Mouse (Mus musculus): ENCODE measurements at regions not wholly inside any gene's neighbourhood (a gene's known extent, or its start where the extent isn't known, plus 50 kb on each side); places are given as distances from the start of the nearest gene placed in this dataset.
A peak's percentile ranks its signal among the peaks of the same experiment; 100 is the strongest.

DNA sequence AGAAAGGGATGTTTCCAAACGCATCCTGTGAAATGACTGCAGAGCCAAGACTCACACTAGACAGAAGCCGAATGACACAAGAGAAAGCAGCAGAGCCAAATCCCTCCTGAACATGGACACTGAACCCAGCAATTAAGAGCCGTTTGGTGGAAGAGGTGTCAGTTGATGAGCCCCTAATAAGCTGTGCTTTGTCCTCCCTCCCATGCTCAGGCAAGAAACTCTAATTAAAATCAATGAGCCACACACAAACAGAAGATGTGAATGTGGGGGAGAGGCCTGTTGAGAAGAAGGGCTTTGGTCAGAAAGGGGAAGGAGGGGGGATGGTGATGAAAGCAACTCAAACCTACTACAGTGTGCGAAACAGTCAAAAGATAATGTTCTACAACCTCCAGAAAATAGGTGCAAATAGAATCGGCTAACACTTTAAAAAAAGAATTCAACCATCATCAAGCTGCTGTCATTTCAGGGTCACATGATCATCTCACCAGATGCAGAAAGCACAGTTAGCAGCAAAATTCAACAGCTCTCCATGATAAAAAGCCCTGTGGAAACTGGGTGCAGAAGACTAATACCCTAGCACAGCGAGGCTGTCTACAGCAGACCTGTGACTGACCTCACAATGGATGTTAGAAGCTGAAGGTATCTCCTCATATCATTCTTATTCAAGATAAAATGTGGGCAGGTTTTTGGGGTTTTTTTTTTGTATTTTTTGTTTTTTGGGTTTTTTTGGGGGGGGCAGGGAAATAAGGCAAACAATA lies 153.2 kb upstream of the Gm15217 start:
- no peak for DNase-seq

DNA sequence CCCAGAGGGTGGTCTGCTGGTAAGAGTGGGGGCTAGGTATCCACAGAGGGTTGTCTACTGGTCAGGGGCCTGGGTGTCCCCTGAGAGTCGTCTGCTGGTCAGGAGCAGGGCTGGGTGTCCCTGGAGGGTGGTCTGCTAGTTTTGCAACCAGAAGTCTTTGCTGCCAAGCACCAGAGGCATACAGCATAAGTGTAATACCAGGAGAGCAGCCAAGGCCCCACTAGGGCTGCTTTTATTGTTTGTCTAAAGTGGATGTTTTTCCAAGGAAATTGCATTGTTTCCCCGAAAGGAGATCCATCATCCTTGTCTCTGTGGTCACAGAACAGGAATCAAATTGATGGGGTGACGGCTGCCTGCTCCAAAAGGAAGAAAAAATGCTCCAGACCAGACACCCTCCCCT lies 145.2 kb upstream of the Gm15217 start:
- DNase-seq, result no peak

DNA sequence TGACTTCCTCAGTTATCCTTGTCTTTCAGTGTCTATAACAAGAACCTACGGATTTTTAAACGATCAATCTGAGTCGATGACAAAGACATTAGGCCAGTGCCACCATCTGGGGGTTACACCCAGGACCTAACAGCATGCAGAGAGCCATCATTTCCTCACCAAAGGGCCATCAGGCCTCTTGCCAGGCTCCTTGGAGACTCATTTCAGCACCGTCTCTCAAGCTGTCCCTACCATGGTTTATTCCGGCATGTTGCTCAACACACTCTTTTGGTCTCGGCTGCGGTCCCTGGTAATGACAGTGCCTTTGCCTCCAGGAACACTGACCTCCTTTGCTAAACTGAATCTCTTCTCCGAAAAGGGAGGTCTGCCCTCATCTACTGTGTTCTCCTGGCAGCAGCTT lies 144.4 kb upstream of the Gm15217 start:
- DNase-seq, result no peak

DNA sequence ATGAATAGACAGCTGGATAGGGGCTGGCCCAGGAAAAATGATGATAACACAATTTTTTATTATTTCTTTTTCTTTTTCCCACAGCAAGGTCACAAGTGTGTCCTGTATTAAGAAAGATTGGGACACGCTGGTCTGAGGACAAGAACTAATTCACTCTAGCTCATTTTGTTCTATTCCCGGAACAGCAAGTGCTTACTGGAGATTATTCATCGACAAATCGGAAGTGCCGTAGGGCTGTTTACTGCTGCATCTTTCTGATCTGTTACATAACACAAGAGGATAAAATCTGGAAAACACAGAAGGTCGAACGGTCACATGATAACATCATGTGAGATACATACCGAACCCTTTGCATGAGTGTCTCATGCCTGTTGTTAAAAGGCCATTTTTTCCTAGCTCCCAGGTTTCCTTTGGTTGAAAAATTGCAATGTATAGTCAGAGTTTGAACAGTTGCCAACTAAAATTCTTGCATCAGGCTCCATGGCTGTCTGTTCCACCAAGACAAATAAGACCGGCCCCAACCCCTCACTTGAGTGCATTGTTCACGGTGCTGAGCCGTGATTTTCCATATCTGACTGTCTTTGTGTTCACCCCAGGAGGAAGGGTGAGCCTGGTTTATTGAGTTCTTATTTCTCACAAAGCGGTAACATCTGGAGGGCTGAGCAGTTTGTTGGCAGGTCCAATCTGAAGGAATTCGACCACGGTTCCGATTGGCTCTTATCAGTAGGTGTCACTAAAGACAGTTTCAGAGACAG lies 139.0 kb upstream of the Gm15217 start:
- DNase-seq, result peak; percentile 36

DNA sequence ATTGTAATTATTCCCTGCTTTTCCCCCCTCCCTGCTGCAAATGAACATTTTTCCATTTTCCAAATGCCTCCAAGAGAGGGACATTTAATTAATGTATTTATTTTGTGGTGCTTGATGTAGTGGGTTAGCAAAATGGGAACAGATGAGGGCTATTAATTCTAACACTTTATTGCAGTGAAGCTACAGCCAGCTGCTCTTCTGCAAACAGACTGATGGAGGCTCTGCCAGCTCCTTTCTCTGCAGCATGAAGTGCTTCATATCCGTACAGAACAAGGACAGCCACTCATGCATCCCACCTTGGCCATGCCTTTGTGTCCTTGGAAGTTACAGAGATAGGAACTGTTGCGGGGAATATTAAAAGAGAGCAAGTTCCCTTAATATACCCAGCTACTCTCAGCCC lies 138.3 kb upstream of the Gm15217 start:
- DNase-seq, result no peak

DNA sequence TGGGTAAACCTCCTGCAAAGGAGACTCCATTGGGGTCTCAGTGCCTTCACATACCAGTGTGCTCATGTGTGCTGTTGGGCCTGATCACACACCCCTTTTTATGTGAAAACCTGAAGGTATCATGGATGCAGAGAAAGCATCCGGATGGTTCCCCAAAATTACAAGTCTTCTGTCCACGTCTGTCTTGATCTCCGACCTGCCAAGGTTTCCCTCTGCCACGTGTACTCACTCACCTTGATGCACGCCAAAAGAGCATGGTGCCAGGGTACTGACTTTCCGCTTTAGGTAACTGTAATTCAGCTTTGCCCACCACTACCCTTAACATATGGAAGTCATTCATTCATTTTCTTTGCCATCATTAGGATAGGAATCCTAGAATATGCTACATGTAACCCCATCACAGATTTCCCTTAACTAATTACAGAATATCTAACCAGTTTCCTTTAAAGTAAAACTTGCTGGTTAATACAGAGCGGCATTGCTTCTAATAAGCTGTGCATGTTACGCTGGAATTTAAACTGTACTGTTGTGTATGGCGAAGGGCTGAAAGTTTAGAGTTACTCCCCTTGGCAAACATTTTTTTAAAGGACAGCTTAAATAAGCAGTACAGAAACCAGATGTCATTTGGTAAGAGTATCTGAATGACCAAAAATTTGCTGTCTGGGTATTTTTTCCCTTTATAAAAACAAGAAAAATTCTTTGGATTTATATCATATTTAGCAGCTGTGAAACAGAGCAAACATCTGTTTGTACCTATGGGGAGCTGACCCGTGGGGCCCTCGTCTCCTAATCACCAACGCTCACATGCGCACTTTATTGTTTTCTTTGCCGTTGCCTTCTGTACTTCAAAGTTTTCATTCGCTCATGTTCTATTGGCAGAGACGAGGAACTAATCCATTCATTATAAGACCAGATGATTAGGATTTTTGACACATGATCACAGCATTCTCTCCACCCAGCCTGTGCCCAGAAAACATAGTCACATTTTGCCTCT lies 131.4 kb upstream of the Gm15217 start:
- DNase-seq, result no peak

DNA sequence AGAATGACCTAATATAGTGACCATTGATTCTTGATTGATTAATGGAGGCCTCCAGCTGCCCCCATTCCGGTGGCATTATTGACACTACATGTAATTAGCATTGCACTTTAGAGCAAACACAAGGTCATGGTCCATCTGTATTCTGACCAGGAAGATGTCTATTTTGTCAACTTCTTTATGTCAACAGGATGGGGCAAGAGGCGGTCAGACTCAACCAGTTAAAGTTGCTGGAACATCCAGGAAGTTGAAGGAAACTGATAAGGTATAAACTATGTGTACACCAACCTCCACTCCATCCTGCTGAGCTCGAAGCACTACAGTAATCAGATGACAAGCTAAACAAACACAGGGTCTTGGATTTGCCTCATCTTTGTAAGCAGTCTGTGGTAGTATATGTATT lies 130.1 kb upstream of the Gm15217 start:
- no peak for DNase-seq

DNA sequence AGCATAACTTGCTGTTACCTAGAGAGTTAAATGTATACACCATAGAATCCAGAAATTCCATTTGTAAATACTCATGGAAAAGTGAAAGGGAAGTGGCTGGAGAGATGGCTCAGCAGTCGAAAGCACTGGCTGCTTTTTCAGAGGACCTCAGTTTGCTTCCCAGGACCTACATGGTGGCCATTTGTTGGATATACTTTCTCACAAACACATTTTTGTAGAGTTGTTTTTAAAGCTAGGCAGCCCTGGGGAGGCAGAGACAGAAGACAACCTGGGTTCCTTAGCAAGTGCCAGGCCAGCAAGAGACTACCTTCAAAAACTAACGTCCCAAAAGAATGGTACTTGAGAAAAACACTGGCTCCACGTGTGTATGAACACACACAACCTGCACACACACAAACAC lies 124.0 kb upstream of the Gm15217 start:
- no peak for DNase-seq

DNA sequence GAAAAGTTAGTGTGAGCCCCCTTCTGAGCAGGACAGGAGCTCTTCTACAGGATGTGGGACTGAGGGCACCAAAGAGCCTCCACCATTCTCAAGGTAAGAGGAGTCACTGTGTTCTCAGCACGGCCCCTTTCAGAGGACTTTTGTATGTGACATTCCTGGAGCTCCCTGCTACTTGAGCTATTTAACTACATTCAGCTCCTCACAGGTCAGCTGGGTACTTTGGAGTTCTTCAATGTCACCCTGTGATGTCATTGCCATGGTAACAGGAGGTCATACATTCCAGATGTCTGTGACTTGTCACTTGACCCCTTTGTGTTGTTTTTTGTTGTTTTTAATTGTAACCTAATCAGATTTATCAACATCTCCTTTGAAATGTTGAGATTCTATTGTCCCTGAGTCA lies 122.9 kb upstream of the Gm15217 start:
- DNase-seq, result peak; percentile 16

DNA sequence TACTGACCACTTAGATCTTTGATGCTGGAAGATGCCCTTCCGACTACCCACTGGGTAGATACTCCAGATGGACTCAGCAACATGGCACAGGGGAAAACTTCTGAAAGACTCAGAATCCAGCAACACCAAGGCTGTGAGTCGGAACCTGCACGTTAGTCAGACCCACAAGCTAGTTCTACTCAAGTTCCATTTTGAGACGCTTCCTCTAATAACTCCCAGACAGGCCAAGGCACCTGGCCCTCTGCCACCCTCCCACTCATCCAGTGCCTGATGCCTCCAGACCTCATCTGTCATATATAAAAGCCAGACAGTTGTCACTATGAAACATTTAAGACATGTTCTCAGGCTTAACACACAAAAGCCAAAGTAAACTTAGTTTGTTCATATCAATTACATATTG lies 121.9 kb upstream of the Gm15217 start:
- DNase-seq, result peak; percentile 36

DNA sequence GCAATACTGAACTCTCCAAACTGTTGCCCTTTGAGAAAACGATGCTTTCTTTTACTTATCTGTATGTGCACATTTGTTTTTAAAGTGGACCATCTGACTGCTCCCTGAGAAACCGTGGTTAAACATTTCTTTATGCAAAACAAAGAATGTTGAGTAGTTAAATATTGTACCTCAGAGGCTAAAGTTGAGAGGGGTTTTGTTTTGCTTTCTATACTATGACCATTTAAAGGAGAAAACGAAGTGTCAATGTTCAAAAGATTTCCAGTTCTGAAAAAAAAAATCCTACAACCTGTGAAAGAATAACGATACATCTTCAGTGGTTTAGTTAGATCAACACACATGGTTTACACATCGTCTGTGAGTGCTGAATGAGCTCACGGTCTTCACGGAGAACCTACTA lies 120.7 kb upstream of the Gm15217 start:
- DNase-seq, result peak; percentile 13

DNA sequence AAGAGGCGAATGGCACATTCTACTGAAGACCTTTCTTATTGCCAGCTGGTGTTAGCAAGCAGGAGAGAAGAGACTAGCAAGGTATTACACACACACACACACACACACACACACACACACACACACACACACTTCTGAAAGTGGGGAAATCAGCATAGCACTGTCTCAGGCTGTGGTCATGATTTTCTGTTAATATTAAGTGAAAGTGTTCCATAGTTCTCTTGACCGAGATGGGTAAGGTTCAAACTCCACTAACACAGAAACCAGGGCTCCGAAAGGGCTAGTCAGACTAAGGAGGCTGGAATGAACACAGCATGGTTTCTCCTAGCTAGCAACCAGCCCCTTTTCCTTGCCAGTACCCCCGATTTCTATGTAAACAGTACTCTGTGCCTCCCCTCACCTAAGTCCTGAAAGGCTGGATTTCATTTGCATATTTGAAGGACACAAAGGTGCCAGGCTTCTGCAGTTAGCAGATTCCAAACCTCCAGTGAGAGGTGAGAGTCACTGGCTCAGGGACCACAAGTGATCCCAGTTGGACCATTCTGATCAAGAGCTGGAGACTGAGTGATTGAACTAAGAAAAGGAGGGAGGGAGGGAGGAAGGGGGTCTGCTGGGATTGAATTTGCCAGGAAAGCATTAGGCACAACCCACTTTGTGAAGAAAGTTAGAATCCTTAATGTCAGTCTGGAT lies 118.8 kb upstream of the Gm15217 start:
- DNase-seq, result peak; percentile 76

DNA sequence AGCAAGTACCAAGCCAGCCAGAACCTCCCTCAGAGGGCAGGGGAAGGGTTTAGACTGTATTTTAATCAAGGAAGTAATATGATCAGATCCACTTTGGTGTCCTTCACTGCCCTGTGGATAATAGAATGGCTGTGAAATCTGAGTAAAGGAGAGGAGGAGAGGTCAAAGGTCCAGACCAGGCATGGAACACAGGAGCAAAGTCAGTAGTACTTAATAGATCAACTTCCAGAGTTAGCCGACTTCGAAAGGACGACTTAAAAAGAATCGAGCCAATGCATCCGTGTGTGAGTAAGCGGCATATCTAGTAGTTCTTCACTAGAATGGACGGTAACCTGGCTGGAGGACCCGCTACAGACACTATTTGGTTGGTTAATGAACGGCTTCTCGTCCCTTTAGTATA lies 103.8 kb upstream of the Gm15217 start:
- no peak for DNase-seq

DNA sequence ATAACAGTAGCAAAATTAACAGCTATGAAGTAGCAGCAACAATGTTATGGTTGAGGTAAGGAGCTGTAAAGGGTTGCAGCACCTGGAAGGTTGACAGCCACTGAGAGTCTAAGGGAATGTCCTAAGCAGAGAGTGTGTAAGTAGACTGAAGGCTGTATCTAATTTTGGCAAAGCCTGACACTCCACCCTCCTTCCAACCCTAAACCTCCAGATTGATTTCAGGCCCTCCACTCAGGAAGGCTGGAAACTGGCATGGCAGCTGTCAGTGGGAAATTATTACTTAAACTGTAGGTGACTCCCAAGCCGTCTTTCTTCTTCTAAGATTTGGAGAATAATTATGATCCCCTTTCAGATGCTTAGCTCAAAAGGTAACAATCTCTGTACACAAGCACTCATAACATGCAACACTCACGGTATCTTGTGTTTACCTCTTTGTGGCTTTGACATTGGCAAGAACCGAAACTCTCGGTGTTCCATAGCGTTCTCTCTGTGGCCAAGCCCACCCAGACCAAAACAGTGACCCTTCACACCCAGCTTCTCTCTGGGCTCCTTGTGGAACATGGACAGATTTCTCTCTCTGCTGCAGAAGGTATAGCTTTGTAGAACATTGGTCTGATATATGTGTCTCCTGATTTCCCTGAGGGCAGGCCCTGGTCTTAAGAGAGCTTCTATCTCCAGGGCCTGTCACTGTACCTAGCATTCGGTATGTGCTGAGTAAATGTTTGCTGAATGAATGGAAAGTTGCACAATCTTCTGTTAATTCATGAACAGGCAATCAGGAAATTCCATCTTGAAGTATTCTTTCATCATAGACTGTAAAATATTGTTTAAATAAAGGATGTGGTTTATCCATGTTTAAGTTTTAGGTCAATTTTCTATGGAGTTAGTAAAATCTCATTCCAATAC lies 102.0 kb upstream of the Gm15217 start:
- no peak for DNase-seq

DNA sequence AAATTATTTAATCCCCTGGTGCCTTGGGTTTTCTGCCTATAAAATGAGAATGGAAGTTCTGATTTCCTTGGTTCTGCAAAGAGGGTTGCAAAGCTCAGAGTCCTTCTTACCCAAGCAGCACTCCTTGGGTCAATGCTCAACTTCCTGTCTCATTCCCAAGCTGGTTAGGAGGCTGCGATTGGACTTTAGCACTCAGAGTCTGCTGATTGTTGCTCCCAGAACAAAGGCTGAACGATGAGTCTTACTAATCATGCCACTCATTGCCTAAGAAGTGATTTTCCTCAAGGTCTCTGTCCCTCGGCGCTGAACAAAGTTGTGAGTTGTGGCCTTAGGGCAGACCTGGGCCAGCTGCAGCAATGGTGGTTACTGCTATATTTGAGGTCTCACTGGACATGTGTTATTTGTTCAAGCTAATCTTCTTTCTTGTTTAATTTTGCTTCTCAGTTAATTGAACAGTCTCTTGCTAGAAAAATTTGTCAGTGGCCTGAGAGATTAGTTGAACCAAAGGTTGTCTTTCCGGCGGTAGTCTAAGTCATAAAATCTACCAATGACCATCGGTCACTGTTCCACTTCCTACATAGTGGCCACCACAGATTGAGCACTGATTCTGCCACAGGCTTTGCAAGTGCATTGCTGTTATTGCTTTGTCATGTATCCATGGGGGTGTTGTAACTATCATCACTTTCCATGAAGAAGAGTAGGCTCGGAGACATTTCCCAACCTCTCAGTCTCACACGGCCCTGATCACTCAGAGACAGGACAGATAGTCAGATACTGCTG lies 101.2 kb upstream of the Gm15217 start:
- DNase-seq, result peak; percentile 62

DNA sequence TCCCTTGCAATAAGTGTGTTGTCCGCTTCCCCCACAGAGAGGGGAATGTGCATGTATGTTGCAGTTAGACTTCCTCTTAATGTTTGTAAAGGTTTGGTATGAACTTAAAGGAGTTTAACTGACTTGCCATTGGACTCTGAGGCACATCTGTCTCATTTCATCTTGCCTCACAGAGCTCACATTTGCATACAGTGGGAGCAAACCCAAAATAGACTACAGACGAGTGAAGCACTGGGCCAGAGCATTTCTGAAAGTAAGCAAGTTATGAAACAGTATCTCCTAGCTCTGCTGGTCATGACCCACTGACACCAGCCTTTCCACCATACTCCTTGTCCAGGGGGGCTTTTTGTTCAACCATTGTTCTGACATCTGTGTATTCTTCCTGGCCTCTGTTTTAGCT lies 86.8 kb upstream of the Gm15217 start:
- no peak for DNase-seq

DNA sequence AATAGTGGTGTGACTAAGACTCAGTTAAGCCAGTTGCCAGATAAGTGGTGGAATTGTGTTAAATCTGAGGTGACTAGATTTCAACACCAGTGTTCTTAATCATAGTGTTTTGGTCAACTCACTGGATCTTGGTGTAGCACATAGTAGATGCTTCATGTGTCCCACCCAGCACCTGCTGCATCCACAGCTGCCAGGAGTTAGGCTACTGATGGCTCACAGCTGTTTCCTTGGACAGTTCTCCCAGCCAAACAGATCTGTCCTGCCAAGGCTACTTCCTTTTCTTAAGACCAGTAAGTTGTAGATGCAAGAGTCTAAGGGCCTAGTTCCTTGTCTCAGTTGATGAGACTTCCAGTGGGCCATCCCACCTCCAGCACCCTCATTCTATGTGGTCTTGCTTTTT lies 82.9 kb upstream of the Gm15217 start:
- DNase-seq, result no peak

DNA sequence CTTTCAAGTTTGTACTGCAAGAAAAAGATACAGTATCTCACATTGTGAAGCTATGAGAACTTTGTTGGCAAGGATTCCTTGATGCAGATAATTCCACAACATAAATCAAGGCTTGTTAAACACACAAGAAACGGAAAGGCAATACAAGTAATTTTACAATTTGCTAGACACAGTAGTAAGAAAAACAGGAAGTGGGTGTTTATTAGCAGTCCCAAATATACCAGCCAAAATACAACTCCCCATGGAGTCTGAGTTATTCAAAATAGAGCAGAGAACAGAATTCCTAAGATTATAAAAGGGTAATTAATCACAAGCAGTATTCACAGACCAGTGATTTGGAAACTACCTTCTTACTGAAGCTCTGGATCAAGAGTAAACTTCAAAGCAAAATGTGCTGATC lies 78.7 kb upstream of the Gm15217 start:
- peak; percentile 31 for DNase-seq

DNA sequence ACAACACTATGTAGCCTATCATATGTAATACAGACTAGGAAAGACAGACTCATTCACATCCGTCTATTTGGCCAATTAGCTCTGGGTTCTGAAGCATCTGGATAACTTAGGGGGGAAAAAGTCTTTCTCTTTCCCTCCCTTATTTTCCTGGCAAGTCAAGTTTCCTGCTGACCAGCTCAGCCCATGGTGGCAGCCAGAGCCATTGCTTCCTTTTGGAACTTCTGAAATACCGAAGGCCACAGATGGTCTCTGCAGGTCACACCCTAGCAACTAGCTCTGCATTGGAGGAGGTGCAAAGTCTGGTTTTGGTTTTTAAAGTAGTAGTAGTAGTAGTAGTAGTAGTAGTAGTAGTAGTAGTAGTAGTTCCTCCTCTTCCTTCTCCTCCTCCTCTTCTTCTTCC lies 76.6 kb upstream of the Gm15217 start:
- DNase-seq, result no peak

DNA sequence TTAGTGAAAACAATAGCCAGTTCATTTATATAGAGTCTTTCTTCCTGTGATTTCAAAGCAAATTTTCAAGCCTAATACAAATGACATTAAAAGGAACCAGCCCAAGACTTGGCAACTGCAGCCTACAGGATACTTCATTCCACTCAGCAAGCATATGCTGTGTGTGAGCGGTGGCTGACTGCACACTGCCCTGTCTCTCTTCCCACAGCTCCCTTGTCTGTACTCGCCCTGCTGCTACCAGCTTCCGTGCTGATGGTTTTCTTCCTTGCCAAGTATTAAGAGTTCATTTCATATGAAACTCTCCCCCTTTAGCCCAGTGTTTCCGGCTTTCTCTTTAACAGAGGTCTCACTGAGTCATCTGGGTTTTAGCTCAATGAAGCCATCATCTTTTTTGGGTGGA lies 73.9 kb upstream of the Gm15217 start:
- DNase-seq, result peak; percentile 13

DNA sequence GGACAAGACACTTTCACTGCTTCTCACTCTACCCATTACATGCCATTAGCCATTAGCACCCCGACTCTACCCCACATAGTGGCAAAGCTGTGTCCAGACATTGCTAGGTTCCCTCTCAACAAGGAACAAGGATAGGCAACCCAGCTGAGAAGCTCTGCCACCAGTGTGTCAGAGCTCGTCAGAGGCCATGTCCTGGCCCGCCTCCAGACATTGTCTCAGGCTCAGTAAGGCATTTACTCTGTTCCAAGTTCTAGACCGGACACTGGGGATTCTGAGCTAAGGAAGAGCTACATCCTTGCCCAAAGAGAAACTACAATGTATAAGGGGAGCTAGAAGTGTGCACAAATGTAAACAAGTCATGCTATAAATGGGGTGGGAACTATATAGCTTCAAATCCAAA lies 66.2 kb upstream of the Gm15217 start:
- DNase-seq, result no peak

Data from kidney, postnatal 14 days (tissue).